Mouse (Mus musculus) c-Kit-positive CD71-positive TER-119-positive erythroid progenitor cells, embryonic 14.5 days (primary cell): ENCODE measurements around the gene Gga2.

Source experiments
- DNase-seq: peaks from one replicate; pipeline ENCODE4 v3.0.0-alpha.2; 2013; ENCODE audit warnings: low spot score

Gene Gga2

GRCm38 (mm10) chr7:122020667-122021354 lies at the start of gene Gga2:
Gene Gga2 (minus strand): TSS chr7:122021222.
- DNase-seq: peak; percentile 84

GRCm38 (mm10) chr7:122067517-122068381 lies 46.7 kb upstream of the Gga2 start:
- DNase-seq: peak; percentile 32

- DNase-seq: peak; percentile 93
Observed at GRCm38 (mm10) chr7:122066945-122067516, 46.0 kb upstream of the Gga2 start, which contains the start of the genes Ubfd1 and Ears2. Gene Ubfd1 (plus strand): TSS chr7:122067175. Gene Ears2 (minus strand): TSS chr7:122067263.

GRCm38 (mm10) chr7:122066102-122066944 lies 45.3 kb upstream of the Gga2 start:
- peak; percentile 25 for DNase-seq

- DNase-seq: no peak
Observed at GRCm38 (mm10) chr7:122065656-122066055, 44.6 kb upstream of the Gga2 start.

GRCm38 (mm10) chr7:122056633-122057032 lies 35.6 kb upstream of the Gga2 start:
- no peak for DNase-seq

GRCm38 (mm10) chr7:122050834-122051233 lies 29.8 kb upstream of the Gga2 start:
- no peak for DNase-seq

- DNase-seq: no peak
Observed at GRCm38 (mm10) chr7:122048191-122048590, 27.2 kb upstream of the Gga2 start.

- no peak for DNase-seq
Observed at GRCm38 (mm10) chr7:122046813-122047212, 25.8 kb upstream of the Gga2 start.

GRCm38 (mm10) chr7:122045711-122046110 lies 24.7 kb upstream of the Gga2 start:
- no peak for DNase-seq

- DNase-seq: no peak
Observed at GRCm38 (mm10) chr7:122045181-122045634, 24.2 kb upstream of the Gga2 start.

- DNase-seq: no peak
Observed at GRCm38 (mm10) chr7:122044106-122044505, 23.1 kb upstream of the Gga2 start.

- DNase-seq: no peak
Observed at GRCm38 (mm10) chr7:122034348-122034747, 13.3 kb upstream of the Gga2 start.

GRCm38 (mm10) chr7:122033371-122033770 lies 12.3 kb upstream of the Gga2 start:
- DNase-seq: no peak

GRCm38 (mm10) chr7:122022131-122022530 lies 1.1 kb upstream of the Gga2 start:
- DNase-seq: no peak

- DNase-seq: no peak
Observed at GRCm38 (mm10) chr7:122020273-122020666, 752 bp downstream of the Gga2 start.

- no peak for DNase-seq
Observed at GRCm38 (mm10) chr7:122018978-122019377, 2.0 kb downstream of the Gga2 start.

GRCm38 (mm10) chr7:122018247-122018646 lies 2.8 kb downstream of the Gga2 start:
- DNase-seq: peak; percentile 62

- no peak for DNase-seq
Observed at GRCm38 (mm10) chr7:122015734-122016133, 5.3 kb downstream of the Gga2 start.

GRCm38 (mm10) chr7:122015105-122015504 lies 5.9 kb downstream of the Gga2 start:
- peak; percentile 27 for DNase-seq

GRCm38 (mm10) chr7:122012949-122013348 lies 8.1 kb downstream of the Gga2 start:
- DNase-seq: no peak

GRCm38 (mm10) chr7:122012370-122012769 lies 8.7 kb downstream of the Gga2 start:
- DNase-seq: no peak
